Mouse (Mus musculus): ENCODE measurements around the gene Zfp609. TPM values are rescaled to one million over a fixed set of nuclear protein-coding genes. Genes with fewer than 3 reads are reported as not detected.

Gene Zfp609
- total and polyA plus RNA-seq, 2 experiments from 2014 or later = 5.6 to 10.2 TPM

DNA sequence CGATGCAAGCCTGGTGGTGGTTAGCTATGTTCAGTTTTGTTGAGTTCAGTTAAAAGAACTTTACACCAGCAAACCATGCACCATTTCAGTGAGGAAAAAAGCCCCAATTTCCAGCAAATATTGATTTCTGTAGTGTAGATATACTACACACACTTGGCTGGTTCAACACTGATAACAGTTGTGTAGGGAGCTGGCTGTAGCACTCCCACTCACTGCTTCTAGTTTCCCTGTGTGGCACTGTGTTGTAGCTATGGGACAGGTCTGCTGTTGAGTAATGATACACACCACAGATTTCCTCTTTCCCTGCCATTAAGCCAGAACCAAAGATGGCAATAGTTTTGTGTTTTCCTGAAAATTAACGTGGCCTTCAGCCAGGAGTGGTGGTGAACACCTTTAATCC lies 142.7 kb downstream of the Zfp609 start:
- no peak for DNase-seq (ENCODE audit: low spot score)
- WGBS = 80% methylated on average over 2 of the region's 2 CpGs
- Histone ChIP-seq H3K4me3 (ENCODE audit: low read length) (no peak overlapping the region), H3K4me1 (ENCODE audit: insufficient read depth, low read length) (0 out of 2 replicates have a peak, but pooled peaks cover 6% of the 10 kb centered on the region), H3K27me3 (ENCODE audit: insufficient read depth, low read length) (no peaks in the 10 kb centered on the region), H3K9me3 (ENCODE audit: low read length) (no peaks in the 10 kb centered on the region), H3K27ac (no peak overlapping the region), H3K9ac (replicated peaks; ENCODE audit: low read length) (no peak overlapping the region), H3K4me2 (ENCODE audit: low read depth, low read length) (no peak overlapping the region), H3K36me3 (ENCODE audit: insufficient read depth, low read length) (peaks cover 18% of the 10 kb centered on the region)
- no peak for ATAC-seq
- no peak for TF ChIP-seq CTCF (IDR thresholded peaks at IDR 0.05; ENCODE audit: low read depth)

DNA sequence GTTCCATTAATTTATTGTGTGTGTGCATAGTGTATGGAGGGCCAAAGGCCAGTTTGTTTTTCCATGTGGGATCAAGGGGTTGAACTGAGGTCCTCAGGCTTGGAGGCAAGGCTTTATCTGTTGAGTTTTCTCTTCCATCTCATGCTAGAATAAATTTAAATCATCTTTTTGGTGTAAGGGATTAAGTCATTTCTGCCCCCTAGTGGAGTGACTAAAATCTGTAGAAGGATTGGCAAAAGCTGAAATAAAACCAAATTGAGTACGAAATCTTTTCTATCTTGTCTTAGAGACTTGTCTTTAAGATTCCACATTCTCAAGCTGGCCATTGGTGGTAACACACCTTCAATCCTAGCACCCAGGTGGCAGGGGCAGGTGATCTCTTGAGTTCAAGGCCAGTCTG lies 144.4 kb downstream of the Zfp609 start:
- Histone ChIP-seq H3K4me2 (ENCODE audit: low read depth, low read length) (no peak overlapping the region), H3K27ac (no peak overlapping the region), H3K4me3 (ENCODE audit: low read length) (no peak overlapping the region), H3K9me3 (ENCODE audit: low read length) (no peaks in the 10 kb centered on the region), H3K9ac (replicated peaks; ENCODE audit: low read length) (no peak overlapping the region), H3K27me3 (ENCODE audit: insufficient read depth, low read length) (no peaks in the 10 kb centered on the region), H3K4me1 (ENCODE audit: insufficient read depth, low read length) (peaks cover 18% of the 10 kb centered on the region), H3K36me3 (ENCODE audit: insufficient read depth, low read length) (peaks cover 10% of the 10 kb centered on the region; the same call in 1 of the 2 replicates)
- DNase-seq (ENCODE audit: low spot score) (peak; percentile 61), ATAC-seq (no peak)
- TF ChIP-seq CTCF (IDR thresholded peaks at IDR 0.05; ENCODE audit: low read depth) = peak; percentile 66
- WGBS = 67% methylated on average over 1 of the region's 1 CpGs

DNA sequence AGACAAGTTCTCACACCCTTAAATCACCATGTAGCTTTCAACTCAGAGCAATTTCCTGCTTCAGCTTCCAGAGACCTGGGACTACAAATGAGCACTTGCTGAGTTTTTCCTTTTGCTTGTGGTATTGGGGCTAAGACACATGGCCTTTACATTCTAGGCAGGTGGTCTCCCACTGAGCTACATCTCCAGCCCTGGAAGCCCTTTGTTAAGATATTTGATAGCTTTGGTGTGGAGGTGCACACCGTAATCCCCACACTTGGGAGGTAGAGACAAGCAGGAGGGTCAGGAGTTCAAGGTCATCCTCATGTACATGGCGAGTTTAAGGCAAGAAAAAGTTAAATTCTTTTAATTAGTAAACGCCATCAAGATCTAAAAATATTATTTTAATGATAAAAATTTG lies 145.2 kb downstream of the Zfp609 start:
- no peak overlapping the region for H3K4me3 ChIP-seq (ENCODE audit: low read length)
- DNase-seq (ENCODE audit: low spot score) = no peak
- no peak for ATAC-seq
- peaks cover 26% of the 10 kb centered on the region for H3K4me1 ChIP-seq (ENCODE audit: insufficient read depth, low read length)
- peaks cover 7% of the 10 kb centered on the region; the same call in 1 of the 2 replicates for H3K36me3 ChIP-seq (ENCODE audit: insufficient read depth, low read length)
- no peak overlapping the region for H3K9ac ChIP-seq (replicated peaks; ENCODE audit: low read length)
- no peaks in the 10 kb centered on the region for H3K27me3 ChIP-seq (ENCODE audit: insufficient read depth, low read length)
- H3K4me2 ChIP-seq (ENCODE audit: low read depth, low read length) = no peak overlapping the region
- TF ChIP-seq CTCF (IDR thresholded peaks at IDR 0.05; ENCODE audit: low read depth) = no peak
- WGBS = 90% methylated on average over 3 of the region's 3 CpGs
- H3K27ac ChIP-seq = no peak overlapping the region
- H3K9me3 ChIP-seq (ENCODE audit: low read length) = no peaks in the 10 kb centered on the region

DNA sequence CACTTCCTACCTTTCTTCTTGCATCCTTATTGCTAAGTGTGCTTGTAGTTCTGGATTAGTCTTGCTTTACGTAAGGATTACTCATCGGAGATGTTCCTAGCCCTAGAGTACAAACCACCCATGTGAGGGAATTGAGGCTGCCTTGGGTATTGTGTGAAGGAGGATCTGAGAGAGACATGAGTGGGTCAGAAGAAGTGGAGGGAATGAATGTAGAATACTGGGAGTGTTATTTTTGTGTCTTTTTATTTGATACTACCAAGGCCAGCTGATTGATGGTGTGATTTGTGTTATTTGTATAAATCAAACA lies 145.8 kb downstream of the Zfp609 start:
- Histone ChIP-seq H3K4me3 (ENCODE audit: low read length) (no peak overlapping the region), H3K9me3 (ENCODE audit: low read length) (no peaks in the 10 kb centered on the region), H3K4me2 (ENCODE audit: low read depth, low read length) (no peak overlapping the region), H3K4me1 (ENCODE audit: insufficient read depth, low read length) (peaks cover 28% of the 10 kb centered on the region), H3K27ac (no peak overlapping the region), H3K36me3 (ENCODE audit: insufficient read depth, low read length) (peaks cover 6% of the 10 kb centered on the region; the same call in 1 of the 2 replicates), H3K9ac (replicated peaks; ENCODE audit: low read length) (no peak overlapping the region), H3K27me3 (ENCODE audit: insufficient read depth, low read length) (no peaks in the 10 kb centered on the region)
- TF ChIP-seq CTCF (IDR thresholded peaks at IDR 0.05; ENCODE audit: low read depth) = no peak
- WGBS = 86% methylated on average over 2 of the region's 2 CpGs
- no peak for ATAC-seq
- no peak for DNase-seq (ENCODE audit: low spot score)

DNA sequence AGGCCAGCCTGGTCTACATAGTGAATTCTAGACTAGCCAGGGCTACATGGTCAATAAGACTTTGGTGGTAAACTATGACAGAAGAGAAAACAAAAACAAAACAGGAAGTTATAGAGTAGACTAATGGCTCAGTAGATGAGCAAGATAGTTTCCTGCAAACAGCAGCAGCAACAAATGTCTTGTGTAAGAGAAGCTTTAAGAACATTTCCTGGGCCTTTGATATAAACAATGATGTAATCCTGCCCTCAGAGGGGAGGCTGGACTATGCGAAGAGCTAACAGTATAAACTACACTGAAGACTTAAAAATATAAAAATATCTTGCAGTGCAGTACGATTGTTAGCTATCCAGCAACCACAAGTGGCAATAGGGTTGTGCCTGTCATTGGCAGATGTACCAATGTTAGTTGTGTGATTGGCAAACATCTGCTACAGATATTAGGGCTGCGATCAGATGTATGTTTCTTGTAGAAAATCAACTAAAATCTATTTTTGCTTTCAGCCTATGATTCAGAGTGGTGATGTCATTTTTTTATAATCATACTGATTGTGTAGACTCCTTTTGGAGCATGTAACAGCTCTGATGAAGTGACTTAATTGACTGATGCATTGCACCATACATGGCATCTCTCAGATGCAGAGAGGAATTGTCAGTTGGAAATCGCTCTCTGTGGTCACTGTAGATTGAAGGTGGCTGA lies 146.3 kb downstream of the Zfp609 start:
- no peak overlapping the region for H3K4me2 ChIP-seq (ENCODE audit: low read depth, low read length)
- ATAC-seq (no peak), DNase-seq (ENCODE audit: low spot score) (no peak)
- H3K27me3 ChIP-seq (ENCODE audit: insufficient read depth, low read length) = no peaks in the 10 kb centered on the region
- H3K4me1 ChIP-seq (ENCODE audit: insufficient read depth, low read length) = peaks cover 28% of the 10 kb centered on the region
- WGBS = 87% methylated on average over 4 of the region's 4 CpGs
- peaks cover under 1% of the 10 kb centered on the region; the same call in 1 of the 2 replicates for H3K36me3 ChIP-seq (ENCODE audit: insufficient read depth, low read length)
- TF ChIP-seq CTCF (IDR thresholded peaks at IDR 0.05; ENCODE audit: low read depth) = no peak
- no peak overlapping the region for H3K9ac ChIP-seq (replicated peaks; ENCODE audit: low read length)
- peak overlapping the region; percentile 26; the same call in 1 of the 2 replicates for H3K27ac ChIP-seq
- H3K9me3 ChIP-seq (ENCODE audit: low read length) = no peaks in the 10 kb centered on the region
- no peak overlapping the region for H3K4me3 ChIP-seq (ENCODE audit: low read length)

DNA sequence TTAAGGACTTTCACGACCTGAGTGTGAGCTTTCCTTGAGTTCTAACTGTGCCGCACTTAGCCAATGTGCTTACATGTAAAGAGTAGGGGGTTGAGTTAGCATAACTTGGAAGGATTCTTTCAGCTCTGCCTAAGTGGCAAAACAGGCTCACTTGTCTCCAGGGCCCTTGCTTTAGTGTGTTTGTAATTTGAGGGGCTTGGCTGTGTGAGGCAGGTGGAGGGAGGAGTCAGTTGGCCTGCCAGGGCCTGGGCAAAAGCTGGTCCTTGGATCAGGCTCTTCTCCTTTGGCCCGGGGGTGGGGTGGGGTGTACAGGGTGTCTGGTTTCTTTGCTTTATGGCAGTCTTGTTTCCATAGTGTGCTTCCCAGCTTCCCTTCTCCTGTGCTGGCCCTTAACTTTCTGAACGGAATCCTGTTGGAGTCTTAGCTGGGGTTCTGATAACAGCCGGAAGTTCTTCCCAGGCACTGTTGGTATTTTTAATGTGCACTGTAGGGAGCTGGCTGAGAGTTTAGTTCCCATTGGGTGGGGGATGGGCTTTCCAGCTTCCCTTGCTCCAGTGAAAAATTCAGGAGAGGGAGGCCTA lies 148.1 kb downstream of the Zfp609 start:
- DNase-seq (ENCODE audit: low spot score) (no peak), ATAC-seq (no peak)
- WGBS = 26% methylated on average over 5 of the region's 5 CpGs
- peak overlapping the region; percentile 55 for H3K27ac ChIP-seq
- TF ChIP-seq CTCF (IDR thresholded peaks at IDR 0.05; ENCODE audit: low read depth) = no peak
- no peaks in the 10 kb centered on the region for H3K27me3 ChIP-seq (ENCODE audit: insufficient read depth, low read length)
- peak overlapping the region; percentile 33 for H3K9ac ChIP-seq (replicated peaks; ENCODE audit: low read length)
- H3K4me3 ChIP-seq (ENCODE audit: low read length) = peak overlapping the region; percentile 7
- peak overlapping the region; percentile 97 for H3K4me2 ChIP-seq (ENCODE audit: low read depth, low read length)
- no peaks in the 10 kb centered on the region for H3K9me3 ChIP-seq (ENCODE audit: low read length)
- no peaks in the 10 kb centered on the region for H3K36me3 ChIP-seq (ENCODE audit: insufficient read depth, low read length)
- H3K4me1 ChIP-seq (ENCODE audit: insufficient read depth, low read length) = peaks cover 34% of the 10 kb centered on the region

DNA sequence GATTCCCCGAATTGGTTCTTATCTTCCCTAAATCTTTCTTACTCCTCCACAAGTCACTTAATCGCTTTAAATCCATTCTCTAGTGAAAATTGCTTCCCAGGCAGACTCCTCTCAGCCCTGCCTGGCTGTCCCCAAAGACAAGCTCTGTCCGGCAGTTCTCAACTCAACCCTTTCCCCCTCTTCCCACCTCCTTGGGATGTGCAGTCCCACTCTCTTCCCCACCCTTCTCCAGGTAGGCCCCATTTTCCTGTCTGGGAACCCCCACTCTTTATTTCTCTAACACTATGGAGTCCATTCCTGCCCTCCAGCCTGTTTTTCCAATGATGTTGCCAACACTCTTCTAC lies 150.3 kb downstream of the Zfp609 start:
- no peak for TF ChIP-seq CTCF (IDR thresholded peaks at IDR 0.05; ENCODE audit: low read depth)
- peak overlapping the region; percentile 74 for H3K9ac ChIP-seq (replicated peaks; ENCODE audit: low read length)
- ATAC-seq = no peak
- no peaks in the 10 kb centered on the region for H3K27me3 ChIP-seq (ENCODE audit: insufficient read depth, low read length)
- peak overlapping the region; percentile 68 for H3K4me3 ChIP-seq (ENCODE audit: low read length)
- DNase-seq (ENCODE audit: low spot score) = no peak
- peak overlapping the region; percentile 97 for H3K4me2 ChIP-seq (ENCODE audit: low read depth, low read length)
- no peaks in the 10 kb centered on the region for H3K36me3 ChIP-seq (ENCODE audit: insufficient read depth, low read length)
- H3K4me1 ChIP-seq (ENCODE audit: insufficient read depth, low read length) = peaks cover 34% of the 10 kb centered on the region
- peak overlapping the region; percentile 78 for H3K27ac ChIP-seq
- 2% methylated on average over 3 of the region's 3 CpGs for WGBS
- no peaks in the 10 kb centered on the region for H3K9me3 ChIP-seq (ENCODE audit: low read length)

All from hindbrain, postnatal 0 days (tissue).